Mouse (Mus musculus) retina, postnatal 1 day (tissue): ENCODE data around the gene Tmem167b.
A peak's percentile ranks its signal among the peaks of the same experiment; 100 is the strongest.
"Not testable (repeated sequence)": the region's sequence is repeated elsewhere in the genome, so short reads cannot be mapped to it uniquely, and the experiment has no call there.

Experiments
- DNase-seq: peaks from one replicate; pipeline ENCODE4 v3.0.0-alpha.2; 2012

Gene Tmem167b

DNA sequence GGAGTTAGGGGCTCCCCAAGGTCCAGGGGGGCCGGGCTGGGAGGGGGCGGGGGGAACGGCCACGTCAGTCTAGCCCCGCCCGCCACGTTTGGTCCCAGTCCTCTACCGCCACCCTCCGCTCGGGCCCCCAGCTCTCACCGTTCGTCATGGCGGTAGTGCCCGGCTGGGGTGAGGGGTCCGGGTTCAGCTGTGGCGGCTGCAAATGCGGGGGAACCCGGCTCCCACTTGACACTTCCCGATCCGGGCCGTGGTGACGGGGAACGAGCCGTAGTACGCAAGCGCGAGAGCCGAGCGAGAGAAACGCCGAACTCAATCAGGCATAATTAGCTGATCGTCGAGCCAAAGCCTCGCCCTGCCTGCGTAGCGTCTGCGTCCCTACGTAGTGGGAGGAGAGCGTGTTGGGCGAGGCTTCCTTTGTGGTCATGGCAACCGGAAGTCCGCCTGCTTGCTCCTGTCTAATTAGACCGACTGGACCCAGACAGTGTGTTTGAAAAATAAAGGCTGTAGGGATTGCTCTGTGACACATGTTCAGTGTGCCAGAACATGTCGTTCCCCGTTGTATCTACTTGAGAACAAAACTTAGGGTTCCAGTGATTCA, at the start of gene Tmem167b:
TSS of gene Tmem167b (minus strand) at position 334 of the 598 bp plus-strand sequence.
- peak; percentile 100 for DNase-seq

DNA sequence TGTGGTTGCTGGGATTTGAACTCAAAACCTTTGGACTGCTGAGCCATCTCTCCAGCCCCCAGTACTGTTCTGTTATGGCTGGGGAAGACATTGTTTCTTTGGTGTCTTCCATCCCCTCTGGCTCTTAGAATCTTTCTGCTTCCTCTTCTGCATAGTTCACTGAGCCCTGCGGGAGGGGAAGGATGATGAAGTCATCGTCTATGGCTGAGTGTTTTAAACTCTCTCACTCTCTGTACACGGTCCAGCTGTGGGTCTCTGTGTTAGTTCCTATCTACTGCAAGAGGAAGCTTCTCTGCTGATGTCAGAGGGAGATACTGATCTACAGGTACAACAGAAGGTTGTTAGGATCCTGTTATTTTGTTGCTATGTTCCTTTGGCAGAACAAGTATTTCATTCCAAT, 46.6 kb upstream of the Tmem167b start:
- no peak for DNase-seq

DNA sequence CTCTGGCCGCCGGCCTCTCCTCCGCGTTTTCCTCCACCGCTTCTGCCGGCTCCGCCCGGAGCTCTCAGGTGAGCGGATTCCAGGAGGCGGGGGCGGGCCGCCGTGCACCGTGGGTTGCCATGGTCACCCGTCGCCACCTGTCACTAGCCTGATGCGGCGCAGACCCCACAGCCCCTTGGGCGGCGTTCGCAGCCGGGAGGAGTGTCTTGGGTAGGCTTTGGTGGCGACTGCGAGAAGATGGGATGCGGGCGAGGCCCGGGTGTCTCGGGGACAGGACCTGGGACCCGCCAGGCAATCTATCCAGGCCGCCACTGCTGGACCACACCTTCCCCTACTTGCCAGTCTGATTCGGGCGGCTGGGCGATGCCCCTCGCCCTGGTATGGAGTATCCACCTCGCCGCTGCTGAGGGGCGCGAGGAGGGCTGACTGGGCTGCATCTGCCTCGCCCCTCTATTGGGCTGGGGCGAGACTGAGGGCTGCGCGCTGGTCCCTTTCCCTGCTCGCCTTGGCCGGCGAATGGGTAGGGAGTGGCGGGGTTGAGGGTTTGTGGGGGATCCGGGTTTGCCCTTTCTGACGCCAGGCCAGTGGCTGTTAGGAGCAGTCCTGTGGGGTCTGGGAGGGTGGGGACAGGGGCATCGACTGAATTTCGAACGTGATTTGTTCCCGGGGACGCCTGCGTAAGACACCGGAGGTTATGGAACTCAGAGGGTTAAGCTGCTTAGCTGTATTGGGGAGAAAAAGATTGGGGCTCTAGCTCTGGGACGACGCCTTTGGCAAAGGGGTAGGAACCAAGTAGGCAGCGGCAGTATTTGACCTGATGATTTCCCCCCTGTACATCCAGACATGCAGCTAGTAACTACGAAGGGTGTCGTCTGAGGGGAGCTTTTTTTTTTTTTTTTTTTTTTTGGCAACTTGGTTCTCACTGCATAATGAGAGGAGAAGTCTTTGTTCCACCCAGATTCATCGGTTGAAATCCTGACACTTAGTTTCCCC, 29.6 kb upstream of the Tmem167b start:
- peak; percentile 46 for DNase-seq

DNA sequence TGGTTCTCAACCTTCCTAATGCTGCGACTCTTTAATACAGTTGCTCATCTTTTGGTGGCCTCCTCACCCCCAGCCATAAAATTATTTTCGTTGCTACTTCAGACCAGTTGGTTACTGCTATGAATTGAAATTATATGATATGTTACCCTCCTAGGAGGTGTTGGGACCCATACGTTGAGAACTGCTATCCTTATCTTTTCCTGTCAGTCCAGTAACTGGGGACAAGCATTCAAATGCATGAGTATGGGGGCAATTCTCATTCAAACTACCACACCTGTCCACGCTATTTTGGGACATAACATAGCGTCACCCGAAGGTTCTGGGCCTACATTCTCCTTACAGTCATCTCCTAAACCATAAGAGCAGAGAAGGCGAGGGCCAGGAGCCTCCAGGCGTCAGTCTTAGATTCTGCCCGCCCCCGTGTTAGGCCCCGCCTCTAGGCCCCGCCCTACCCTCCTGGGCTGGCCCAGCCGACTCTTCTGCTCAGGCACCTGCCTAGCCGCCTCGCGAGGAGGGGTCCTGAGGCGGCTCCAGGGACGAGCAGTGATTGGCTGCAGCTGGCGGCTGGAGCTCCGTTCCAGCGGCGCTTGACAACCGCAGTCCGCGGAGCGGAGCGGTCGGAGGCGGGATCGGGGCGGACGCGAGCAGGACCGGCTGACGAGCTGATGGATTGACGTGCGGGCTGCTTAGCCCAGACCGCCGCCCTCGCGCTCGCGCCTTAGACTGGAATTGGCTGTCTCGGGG, 28.7 kb upstream of the Tmem167b start, which contains the start of gene Wdr47:
TSS of gene Wdr47 (plus strand) at position 494 of the 744 bp plus-strand sequence.
- DNase-seq = peak; percentile 98

GRCm38 (mm10) chr3:108588446-108588845, 26.2 kb upstream of the Tmem167b start:
- DNase-seq = no peak

DNA sequence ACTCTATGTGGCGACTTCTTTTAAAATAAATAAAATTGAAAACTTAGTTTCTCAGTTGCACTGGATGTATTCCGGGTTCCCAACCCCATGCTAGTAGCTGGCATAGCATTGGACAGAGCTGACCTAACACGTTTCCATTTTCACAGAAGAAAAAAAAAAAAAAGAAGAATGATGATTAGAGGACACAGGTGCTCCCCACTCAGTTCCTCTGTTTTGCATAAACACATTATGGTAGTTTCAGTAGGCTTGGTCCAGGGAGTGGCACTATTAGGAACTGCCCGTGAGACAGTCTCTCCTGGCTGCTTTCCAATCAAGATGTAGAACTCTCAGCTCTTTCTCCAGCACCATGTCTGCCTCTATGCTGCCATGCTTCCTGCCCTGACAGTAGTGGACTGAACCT, 22.3 kb upstream of the Tmem167b start:
- DNase-seq = no peak

GRCm38 (mm10) chr3:108574018-108574417, 11.8 kb upstream of the Tmem167b start:
- DNase-seq = no peak

DNA sequence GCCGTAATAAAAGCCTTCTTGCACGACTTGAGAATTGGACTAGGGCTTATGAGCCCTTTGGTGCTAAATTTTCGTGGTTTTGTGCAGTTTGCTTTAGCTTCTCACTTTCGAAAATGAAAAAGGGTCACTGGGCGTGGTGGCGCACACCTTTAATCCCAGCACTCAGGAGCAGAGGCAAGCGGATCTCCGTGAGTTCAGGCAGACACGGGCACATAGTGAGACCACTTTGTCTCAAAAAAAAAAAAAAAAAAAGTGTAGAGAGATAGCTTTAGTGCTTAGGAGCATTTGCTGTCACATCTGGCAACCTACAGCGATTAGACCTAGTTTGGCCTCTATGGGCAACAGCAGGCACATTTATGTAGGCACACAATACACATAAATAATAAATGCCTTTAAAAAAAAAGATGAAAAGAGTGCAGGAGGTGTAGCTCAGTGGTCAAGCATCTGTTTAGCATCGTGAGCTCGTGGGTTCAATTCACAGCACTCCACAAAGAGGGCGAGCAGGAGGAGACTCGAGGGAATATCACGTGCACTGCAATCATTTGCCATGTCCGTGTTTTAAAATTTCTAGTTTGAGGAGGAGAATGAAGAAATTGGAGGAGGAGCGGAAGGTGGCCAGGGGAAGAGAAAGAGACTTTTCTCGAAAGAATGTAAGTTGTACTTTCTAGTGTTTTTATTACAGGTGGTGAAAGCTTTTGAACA, 10.2 kb upstream of the Tmem167b start:
- no peak for DNase-seq

DNA sequence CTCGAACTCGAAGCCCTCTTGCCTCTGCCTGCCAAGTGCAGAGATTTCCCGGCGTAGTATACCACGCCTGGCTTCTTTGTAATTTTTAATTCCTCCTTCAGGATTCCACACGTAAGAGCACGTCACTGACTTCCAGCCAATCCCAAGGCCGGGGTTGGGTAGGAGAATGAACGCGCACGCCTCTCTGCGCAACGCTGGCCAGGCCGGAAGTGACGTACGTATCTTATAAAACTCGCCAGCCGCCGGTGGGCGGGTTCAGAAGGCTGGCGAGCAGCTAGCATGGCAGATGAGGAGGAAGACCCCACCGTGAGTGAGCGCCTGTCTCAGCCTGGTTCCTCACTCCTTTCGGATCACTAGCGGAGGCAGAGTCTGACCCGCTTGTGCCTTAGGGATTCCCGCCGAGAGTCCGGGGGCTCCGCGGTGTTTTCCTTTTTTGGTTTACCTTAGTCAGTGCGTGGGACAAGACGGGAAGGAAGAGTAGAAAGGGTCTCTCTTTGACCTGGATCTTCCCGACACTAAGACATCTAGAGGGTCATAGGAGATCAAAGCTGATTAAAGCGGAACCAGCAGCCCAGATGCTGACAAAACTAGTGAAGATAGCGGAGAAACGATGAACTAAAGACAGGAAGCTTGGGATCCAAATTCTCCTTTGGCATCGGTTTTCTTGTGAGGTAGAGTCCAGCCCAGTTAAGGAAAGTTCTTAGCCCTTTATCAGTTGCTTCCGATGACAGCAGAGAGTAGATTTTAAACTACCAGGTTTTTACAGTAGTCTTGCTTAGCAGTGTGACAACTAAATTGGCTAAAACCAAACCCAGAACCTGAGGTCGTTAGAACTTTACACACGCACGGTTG, 9.4 kb upstream of the Tmem167b start, which contains the start of gene Taf13:
TSS of gene Taf13 (plus strand) at position 256 of the 852 bp plus-strand sequence.
- DNase-seq = peak; percentile 99

GRCm38 (mm10) chr3:108570813-108571212, 8.5 kb upstream of the Tmem167b start:
- DNase-seq = no peak

DNA sequence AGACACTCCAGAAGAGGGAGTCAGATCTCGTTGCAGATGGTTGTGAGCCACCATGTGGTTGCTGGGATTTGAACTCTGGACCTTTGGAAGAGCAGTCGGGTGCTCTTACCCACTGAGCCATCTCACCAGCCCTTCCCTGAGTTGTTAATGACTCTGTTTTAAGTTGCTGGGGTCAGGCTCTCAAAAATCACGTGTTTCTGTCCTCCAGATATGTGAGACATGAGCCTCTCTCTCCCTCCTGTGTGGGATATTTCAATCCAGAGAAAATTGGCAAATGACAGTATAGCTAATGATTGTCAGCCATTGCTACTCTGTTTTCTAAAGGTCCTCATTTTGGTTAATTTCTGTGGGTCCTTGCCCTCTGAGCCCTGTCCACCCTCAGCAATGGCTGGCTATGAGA, 7.4 kb upstream of the Tmem167b start:
- DNase-seq = not testable (repeated sequence)

DNA sequence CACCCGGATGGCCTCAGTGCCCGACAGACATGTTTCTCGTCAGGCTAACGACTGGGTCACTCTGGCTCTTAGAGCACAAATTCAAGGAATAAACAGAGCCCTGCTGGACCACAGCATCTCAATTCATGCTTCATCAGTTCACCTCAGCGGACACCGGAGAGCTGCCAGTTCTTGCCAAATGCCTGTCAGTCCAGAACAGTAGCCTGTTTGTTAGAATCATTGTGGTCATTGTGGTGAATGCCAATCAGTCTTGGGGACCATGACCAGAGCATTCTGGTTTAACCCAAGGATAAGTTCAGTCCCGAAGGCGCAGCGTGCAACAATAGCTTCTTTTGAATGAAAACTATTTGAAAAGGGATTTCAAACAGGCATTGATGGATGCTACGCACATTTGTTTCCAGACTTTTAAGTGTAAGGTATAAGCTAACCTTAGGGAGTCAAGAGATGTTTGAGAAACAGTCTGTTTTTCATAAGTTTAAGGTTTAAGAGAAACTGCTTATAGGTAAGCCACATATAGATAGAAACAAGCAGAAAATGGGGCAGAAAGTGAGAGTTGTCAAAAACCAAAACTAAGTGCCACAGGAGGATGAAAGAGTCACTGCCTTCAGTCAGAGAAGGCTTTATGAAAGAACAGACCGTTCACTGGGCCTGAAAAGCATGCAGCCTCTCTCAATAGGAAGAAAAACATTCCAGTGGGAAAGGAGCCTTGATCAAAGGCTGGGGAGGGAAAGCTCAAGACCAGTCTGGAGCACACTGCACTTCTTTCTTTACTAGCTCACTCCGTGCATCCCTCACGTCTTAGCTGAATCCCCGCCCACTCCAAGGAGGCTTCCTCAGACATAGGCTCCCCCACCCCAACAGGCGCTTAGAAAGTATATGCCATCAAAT, 6.0 kb upstream of the Tmem167b start:
- peak; percentile 29 for DNase-seq

GRCm38 (mm10) chr3:108563309-108563708, 1.0 kb upstream of the Tmem167b start:
- peak; percentile 91 for DNase-seq

- no peak for DNase-seq
These were observed 558 bp upstream of the Tmem167b start for GRCm38 (mm10) chr3:108562777-108563271.

GRCm38 (mm10) chr3:108557888-108558287, 4.4 kb downstream of the Tmem167b start:
- no peak for DNase-seq

- peak; percentile 99 for DNase-seq
These were observed 7.5 kb downstream of the Tmem167b start for GRCm38 (mm10) chr3:108554587-108555312.

- DNase-seq = no peak
These were observed 8.1 kb downstream of the Tmem167b start for GRCm38 (mm10) chr3:108554111-108554561.

GRCm38 (mm10) chr3:108542299-108542698, 20.0 kb downstream of the Tmem167b start:
- no peak for DNase-seq

DNA sequence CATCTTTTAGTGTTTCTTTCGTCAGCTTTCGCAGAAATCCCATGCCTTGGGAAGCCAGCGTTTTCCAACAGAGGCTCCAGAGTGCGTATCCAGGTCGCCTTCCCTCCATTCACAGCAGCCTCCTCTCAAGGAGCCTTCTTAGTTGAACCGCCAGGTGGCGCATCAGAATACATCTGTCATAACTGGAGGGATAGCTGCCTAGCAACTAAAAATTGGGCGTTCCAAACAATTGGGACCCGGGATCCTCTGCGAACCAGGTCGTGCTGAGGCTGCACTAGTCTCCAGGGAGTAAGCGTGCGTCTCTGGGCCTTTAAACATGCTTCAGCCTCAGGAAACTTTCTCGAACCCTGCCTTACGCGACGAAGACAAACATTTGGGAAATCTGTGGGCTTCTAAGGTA, 25.0 kb downstream of the Tmem167b start:
- peak; percentile 97 for DNase-seq
